Mouse (Mus musculus): ENCODE data around the gene Scarf1. TPM values are rescaled to one million over a fixed set of nuclear protein-coding genes. Genes with fewer than 3 reads are reported as not detected.

Gene Scarf1
- polyA plus RNA-seq (2015; fragmentation: Nextera tagmentation; extraction: Ambion mirVana), result 19.2 and 19.5 TPM in 2 replicates

DNA sequence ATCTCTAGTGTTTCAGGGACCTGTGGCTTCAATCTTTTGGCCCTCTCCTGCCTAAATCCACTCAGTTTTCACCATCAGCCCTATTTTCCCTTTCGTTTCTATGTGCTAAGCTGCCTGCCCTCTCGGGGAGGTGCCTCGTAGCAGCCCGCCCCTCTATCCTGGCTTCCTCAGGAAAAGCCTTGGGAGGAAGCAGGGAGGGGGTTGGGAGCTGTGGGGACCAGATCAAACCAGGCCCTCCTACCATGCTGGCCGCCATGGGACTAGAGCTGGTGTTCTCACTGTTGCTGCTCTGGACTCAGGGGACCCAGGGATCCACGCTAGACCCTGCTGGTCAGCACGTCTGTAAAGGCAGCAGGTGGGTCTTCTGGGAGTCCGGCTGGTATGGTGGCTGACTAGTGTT, at the start of gene Scarf1:
Scarf1 (plus strand) TSS at position 205 of the 400 bp plus-strand sequence.
- peak within 1 kb of the TSS; percentile 42 for H3K4me2 ChIP-seq (replicated peaks; ENCODE audit: low read depth, low read length)
- WGBS, result 35% methylated on average over 8 of the region's 8 CpGs
- H3K4me1 ChIP-seq (ENCODE audit: insufficient read depth, low read length), result peaks cover 24% of the 10 kb centered on the region
- H3K27ac ChIP-seq (ENCODE audit: low read length), result peak within 1 kb of the TSS; percentile 37; the same call in 1 of the 2 replicates
- peak; percentile 28; the same call in 1 of the 2 replicates for ATAC-seq (ENCODE audit: low FRiP score, low TSS enrichment)
- no peaks in the 10 kb centered on the region for H3K27me3 ChIP-seq (ENCODE audit: insufficient read depth, low read length)
- peaks cover 13% of the 10 kb centered on the region for H3K36me3 ChIP-seq (ENCODE audit: insufficient read depth, low read length)
- no peaks in the 10 kb centered on the region for H3K9me3 ChIP-seq (ENCODE audit: low read length)
- peak within 1 kb of the TSS; percentile 6 for H3K9ac ChIP-seq (replicated peaks; ENCODE audit: low read length)
- peak within 1 kb of the TSS; percentile 34 for H3K4me3 ChIP-seq (ENCODE audit: low read length)

DNA sequence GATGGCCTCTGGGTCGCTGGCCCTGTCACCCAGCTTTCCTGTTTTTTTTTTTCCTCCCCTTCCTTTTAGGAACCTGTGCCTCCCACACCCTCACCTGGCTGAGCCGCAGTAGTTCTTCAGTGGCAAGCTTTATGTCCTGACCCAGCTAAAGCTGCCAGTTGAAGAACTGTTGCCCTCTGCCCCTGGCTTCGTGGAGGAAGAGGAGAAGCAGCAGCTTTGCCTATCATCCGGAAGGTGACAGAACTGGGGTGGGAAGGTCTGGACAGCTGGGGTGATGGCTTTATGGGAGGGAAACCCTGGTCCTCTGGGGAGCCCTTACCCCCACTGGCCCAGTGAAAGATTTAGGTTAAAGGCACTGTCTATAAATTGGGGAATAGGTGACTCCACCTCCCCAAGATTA, 49.7 kb upstream of the Scarf1 start:
- H3K9ac ChIP-seq (replicated peaks; ENCODE audit: low read length), result peak overlapping the region; percentile 43
- 30% methylated on average over 4 of the region's 4 CpGs for WGBS
- H3K27ac ChIP-seq (ENCODE audit: low read length), result peak overlapping the region; percentile 89
- H3K4me3 ChIP-seq (ENCODE audit: low read length), result no peak overlapping the region; the same call in 1 of the 2 replicates
- peak overlapping the region; percentile 94 for H3K4me2 ChIP-seq (replicated peaks; ENCODE audit: low read depth, low read length)
- H3K36me3 ChIP-seq (ENCODE audit: insufficient read depth, low read length), result peaks cover 14% of the 10 kb centered on the region
- H3K27me3 ChIP-seq (ENCODE audit: insufficient read depth, low read length), result no peaks in the 10 kb centered on the region
- peaks cover 3% of the 10 kb centered on the region for H3K9me3 ChIP-seq (ENCODE audit: low read length)
- ATAC-seq (ENCODE audit: low FRiP score, low TSS enrichment), result no peak
- H3K4me1 ChIP-seq (ENCODE audit: insufficient read depth, low read length), result peaks cover 45% of the 10 kb centered on the region

DNA sequence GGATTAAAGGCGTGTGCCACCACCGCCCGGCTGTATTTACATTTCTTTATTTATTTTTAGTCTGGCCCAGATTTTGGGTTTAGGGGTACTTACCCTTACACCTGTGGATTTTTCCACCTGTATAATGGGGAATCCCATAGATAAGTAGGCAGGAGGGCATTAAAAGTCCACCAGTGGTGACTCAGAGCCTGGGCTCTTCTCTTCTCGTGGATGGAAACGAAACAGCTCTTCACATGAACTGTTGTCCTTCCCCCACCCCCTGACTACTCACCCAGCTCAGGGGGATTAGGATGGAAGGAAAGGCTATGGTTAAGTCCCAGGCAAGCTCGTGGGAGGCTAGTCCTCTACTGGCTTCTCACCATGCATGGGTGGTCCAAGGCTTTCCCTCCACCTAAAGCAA, 48.9 kb upstream of the Scarf1 start:
- 89% methylated on average over 6 of the region's 6 CpGs for WGBS
- Histone ChIP-seq H3K4me1 (ENCODE audit: insufficient read depth, low read length) (peaks cover 42% of the 10 kb centered on the region), H3K36me3 (ENCODE audit: insufficient read depth, low read length) (peaks cover 14% of the 10 kb centered on the region), H3K4me2 (replicated peaks; ENCODE audit: low read depth, low read length) (no peak overlapping the region), H3K27ac (ENCODE audit: low read length) (no peak overlapping the region), H3K27me3 (ENCODE audit: insufficient read depth, low read length) (no peaks in the 10 kb centered on the region), H3K9me3 (ENCODE audit: low read length) (peaks cover 3% of the 10 kb centered on the region), H3K4me3 (ENCODE audit: low read length) (no peak overlapping the region), H3K9ac (replicated peaks; ENCODE audit: low read length) (no peak overlapping the region)
- no peak for ATAC-seq (ENCODE audit: low FRiP score, low TSS enrichment)

DNA sequence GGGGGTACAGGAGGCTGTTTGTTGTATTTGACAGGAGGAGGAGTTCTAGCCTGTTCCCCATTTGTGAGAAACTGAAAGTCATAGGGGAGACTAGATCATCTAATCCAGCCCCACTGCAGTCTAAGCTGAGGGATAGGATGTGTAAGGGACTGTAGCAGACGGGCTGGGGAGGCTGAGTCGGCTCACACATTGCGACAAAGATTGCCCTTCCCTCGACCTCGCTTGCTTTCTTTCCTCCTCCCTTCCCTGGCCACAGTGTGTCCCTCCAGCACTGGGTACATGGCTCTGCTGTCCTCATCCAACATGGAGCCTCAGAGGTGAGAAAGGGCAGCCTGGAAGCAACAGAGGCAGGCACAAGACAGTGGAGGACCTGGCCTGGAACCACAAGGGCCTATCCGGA, 48.3 kb upstream of the Scarf1 start:
- Histone ChIP-seq H3K27ac (ENCODE audit: low read length) (no peak overlapping the region), H3K4me1 (ENCODE audit: insufficient read depth, low read length) (peaks cover 36% of the 10 kb centered on the region), H3K36me3 (ENCODE audit: insufficient read depth, low read length) (peaks cover 14% of the 10 kb centered on the region), H3K4me3 (ENCODE audit: low read length) (no peak overlapping the region), H3K9me3 (ENCODE audit: low read length) (peaks cover 3% of the 10 kb centered on the region), H3K4me2 (replicated peaks; ENCODE audit: low read depth, low read length) (no peak overlapping the region), H3K9ac (replicated peaks; ENCODE audit: low read length) (no peak overlapping the region), H3K27me3 (ENCODE audit: insufficient read depth, low read length) (no peaks in the 10 kb centered on the region)
- WGBS, result 86% methylated on average over 6 of the region's 6 CpGs
- ATAC-seq (ENCODE audit: low FRiP score, low TSS enrichment), result no peak

DNA sequence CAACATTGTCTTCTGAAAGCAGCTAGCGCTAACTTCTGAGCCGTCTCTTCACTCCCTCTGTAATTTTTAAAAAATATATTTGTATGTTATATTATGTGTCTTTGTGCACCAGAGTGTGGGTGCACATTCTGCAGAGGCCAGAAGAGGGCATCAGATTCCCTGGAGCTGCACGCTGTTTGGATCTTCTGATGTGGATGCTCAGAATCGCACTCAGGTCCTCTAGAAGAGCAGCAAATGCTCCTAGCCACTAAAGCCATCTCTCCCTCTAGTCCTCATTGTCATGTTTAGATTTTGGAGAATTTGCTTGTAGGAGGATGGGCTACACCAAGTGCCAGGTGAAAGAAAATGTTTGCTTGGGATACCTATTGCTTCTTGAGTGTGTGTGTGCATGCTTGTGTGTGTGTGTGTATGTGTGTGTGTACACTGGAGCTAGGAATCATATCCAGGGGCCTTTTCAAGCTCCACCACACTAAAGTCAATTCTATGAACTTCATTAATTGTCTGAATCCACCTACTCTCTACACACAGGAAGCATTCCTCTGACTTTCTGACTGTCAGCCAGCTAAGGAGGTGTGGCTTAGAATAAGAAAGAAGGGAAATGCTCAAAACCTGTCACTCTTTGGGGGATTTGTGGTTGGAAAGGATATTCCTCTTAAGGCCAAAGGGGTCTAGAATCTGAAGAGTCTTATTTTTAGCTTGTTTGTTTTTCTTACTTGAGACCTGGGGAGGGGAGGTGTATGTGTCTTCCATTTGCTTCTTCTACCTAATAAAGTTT, 46.4 kb upstream of the Scarf1 start:
- ATAC-seq (ENCODE audit: low FRiP score, low TSS enrichment), result no peak
- Histone ChIP-seq H3K9me3 (ENCODE audit: low read length) (peaks cover 3% of the 10 kb centered on the region), H3K4me3 (ENCODE audit: low read length) (no peak overlapping the region), H3K27ac (ENCODE audit: low read length) (no peak overlapping the region), H3K4me1 (ENCODE audit: insufficient read depth, low read length) (peaks cover 33% of the 10 kb centered on the region), H3K9ac (replicated peaks; ENCODE audit: low read length) (no peak overlapping the region), H3K36me3 (ENCODE audit: insufficient read depth, low read length) (peaks cover 14% of the 10 kb centered on the region), H3K27me3 (ENCODE audit: insufficient read depth, low read length) (no peaks in the 10 kb centered on the region), H3K4me2 (replicated peaks; ENCODE audit: low read depth, low read length) (no peak overlapping the region)
- WGBS, result 96% methylated on average over 4 of the region's 4 CpGs

DNA sequence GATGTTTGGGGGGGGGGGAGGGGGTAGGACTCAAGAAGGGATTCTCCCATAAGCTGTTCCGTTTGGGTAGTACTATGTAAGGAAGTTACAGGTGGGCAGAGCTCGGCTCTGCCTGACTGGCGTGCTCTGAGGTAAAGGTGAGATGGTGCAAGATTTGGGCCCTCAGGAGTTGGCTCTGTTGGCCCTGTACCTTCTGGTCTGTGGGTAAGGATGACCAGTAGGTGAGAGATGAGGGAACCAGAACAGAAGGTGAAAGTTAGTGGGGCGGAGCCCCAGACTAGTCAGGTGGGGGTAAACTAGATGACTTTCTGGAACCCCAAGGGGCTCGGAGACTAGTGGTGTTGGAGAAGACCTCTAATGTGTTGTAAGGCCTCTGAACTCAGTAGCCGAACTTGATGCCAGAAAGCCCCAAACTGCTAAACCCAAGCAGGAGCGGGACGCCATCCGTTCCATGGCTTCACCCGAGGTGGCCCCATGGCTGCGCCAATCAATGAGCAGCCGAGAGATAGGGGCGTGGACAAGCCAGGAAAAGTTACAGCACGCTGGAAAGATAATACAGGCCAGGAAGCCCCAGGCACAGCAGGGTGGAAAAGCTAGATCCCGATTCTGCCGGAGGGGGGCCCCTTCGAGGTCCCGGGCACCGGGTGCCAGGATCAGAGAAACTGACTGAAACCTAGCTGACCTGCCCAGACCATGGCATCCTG, 45.7 kb upstream of the Scarf1 start:
- Histone ChIP-seq H3K36me3 (ENCODE audit: insufficient read depth, low read length) (peaks cover 14% of the 10 kb centered on the region), H3K4me1 (ENCODE audit: insufficient read depth, low read length) (peaks cover 26% of the 10 kb centered on the region), H3K27ac (ENCODE audit: low read length) (0 out of 2 replicates have a peak overlapping the region, but pooled peaks have one; percentile 9), H3K9me3 (ENCODE audit: low read length) (peaks cover 3% of the 10 kb centered on the region), H3K27me3 (ENCODE audit: insufficient read depth, low read length) (no peaks in the 10 kb centered on the region), H3K4me3 (ENCODE audit: low read length) (peak overlapping the region; percentile 47), H3K9ac (replicated peaks; ENCODE audit: low read length) (peak overlapping the region; percentile 68), H3K4me2 (replicated peaks; ENCODE audit: low read depth, low read length) (peak overlapping the region; percentile 66)
- WGBS, result 18% methylated on average over 19 of the region's 19 CpGs
- peak; percentile 81 for ATAC-seq (ENCODE audit: low FRiP score, low TSS enrichment)

DNA sequence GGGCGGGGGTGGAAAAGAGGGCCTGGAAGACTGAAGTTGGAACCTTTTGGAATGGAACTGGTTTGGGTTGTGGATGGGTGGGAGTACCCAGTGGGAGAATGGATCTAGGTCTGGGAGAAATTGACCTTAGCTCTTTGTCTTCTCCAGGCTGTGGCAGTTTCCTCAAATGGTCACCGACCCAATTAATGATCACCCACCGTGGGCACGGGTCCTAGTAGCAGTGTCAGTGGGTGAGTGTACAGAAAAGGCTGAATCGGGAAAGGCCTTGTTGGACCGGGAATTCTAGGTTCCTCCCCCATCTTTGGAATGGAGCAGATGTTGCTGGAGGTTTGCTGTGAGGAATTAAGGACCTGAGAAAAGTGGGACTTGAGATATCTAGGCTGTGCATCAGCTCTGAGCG, 44.9 kb upstream of the Scarf1 start:
- WGBS, result 52% methylated on average over 7 of the region's 7 CpGs
- H3K4me3 ChIP-seq (ENCODE audit: low read length), result peak overlapping the region; percentile 47
- peaks cover 18% of the 10 kb centered on the region for H3K4me1 ChIP-seq (ENCODE audit: insufficient read depth, low read length)
- H3K36me3 ChIP-seq (ENCODE audit: insufficient read depth, low read length), result peaks cover 14% of the 10 kb centered on the region
- no peak overlapping the region for H3K27ac ChIP-seq (ENCODE audit: low read length)
- H3K27me3 ChIP-seq (ENCODE audit: insufficient read depth, low read length), result no peaks in the 10 kb centered on the region
- ATAC-seq (ENCODE audit: low FRiP score, low TSS enrichment), result peak; percentile 29; the same call in 1 of the 2 replicates
- peak overlapping the region; percentile 66 for H3K4me2 ChIP-seq (replicated peaks; ENCODE audit: low read depth, low read length)
- peak overlapping the region; percentile 68 for H3K9ac ChIP-seq (replicated peaks; ENCODE audit: low read length)
- H3K9me3 ChIP-seq (ENCODE audit: low read length), result peaks cover 3% of the 10 kb centered on the region

DNA sequence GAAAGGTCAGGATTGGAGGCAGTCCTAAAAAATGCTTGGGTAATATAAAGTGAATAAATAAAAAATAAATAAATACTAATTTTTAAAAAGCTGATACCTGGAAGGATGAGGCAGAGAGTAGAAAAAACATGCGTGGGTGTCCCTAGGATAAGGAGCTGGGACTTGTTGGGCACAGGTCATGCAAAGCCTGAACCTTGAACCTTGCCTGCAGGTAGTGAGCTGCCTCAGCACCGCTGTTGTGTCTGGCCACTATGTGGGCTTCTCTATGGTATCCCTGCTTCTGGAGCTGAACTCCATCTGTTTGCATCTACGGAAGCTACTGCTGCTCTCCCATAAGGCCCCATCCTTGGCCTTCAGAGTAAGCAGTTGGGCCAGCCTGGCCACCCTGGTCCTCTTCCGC, 44.1 kb upstream of the Scarf1 start:
- H3K36me3 ChIP-seq (ENCODE audit: insufficient read depth, low read length), result peaks cover 14% of the 10 kb centered on the region
- WGBS, result 86% methylated on average over 4 of the region's 4 CpGs
- peaks cover 13% of the 10 kb centered on the region; the same call in 1 of the 2 replicates for H3K4me1 ChIP-seq (ENCODE audit: insufficient read depth, low read length)
- no peak overlapping the region for H3K27ac ChIP-seq (ENCODE audit: low read length)
- ATAC-seq (ENCODE audit: low FRiP score, low TSS enrichment), result no peak
- no peak overlapping the region for H3K4me3 ChIP-seq (ENCODE audit: low read length)
- H3K4me2 ChIP-seq (replicated peaks; ENCODE audit: low read depth, low read length), result no peak overlapping the region
- H3K9me3 ChIP-seq (ENCODE audit: low read length), result peaks cover 3% of the 10 kb centered on the region
- H3K9ac ChIP-seq (replicated peaks; ENCODE audit: low read length), result no peak overlapping the region
- no peaks in the 10 kb centered on the region for H3K27me3 ChIP-seq (ENCODE audit: insufficient read depth, low read length)

DNA sequence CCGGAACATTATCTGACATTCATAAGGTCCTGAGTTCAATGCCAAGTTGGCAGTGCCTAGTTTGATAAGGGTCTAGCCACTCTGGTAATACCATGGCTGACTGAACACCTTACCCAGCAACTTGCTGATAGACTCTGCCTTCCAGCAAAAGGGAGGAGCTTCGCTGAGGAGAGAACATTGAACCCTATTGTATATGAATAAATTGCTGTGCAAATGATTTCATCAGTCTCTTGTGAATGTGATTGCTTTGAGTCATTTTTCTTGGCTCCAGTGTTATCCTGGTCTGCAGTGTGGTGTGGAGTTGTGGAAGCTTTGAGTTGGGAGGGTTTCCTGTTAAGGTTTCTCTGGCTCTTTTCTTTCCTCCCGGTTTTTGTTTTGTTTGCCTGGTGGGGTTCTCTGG, 42.7 kb upstream of the Scarf1 start:
- 72% methylated on average over 3 of the region's 3 CpGs for WGBS
- H3K4me3 ChIP-seq (ENCODE audit: low read length), result no peak overlapping the region
- no peak overlapping the region for H3K27ac ChIP-seq (ENCODE audit: low read length)
- H3K27me3 ChIP-seq (ENCODE audit: insufficient read depth, low read length), result no peaks in the 10 kb centered on the region
- H3K9ac ChIP-seq (replicated peaks; ENCODE audit: low read length), result no peak overlapping the region
- peaks cover 8% of the 10 kb centered on the region; the same call in 1 of the 2 replicates for H3K36me3 ChIP-seq (ENCODE audit: insufficient read depth, low read length)
- ATAC-seq (ENCODE audit: low FRiP score, low TSS enrichment), result no peak
- H3K4me2 ChIP-seq (replicated peaks; ENCODE audit: low read depth, low read length), result no peak overlapping the region
- peaks cover 13% of the 10 kb centered on the region; the same call in 1 of the 2 replicates for H3K4me1 ChIP-seq (ENCODE audit: insufficient read depth, low read length)
- H3K9me3 ChIP-seq (ENCODE audit: low read length), result peaks cover 3% of the 10 kb centered on the region
